Mouse (Mus musculus): ENCODE measurements around the gene Nemp1. TPM values are rescaled to one million over a fixed set of nuclear protein-coding genes. Genes with fewer than 3 reads are reported as not detected.

Nemp1 gene
- total RNA-seq (2021) = 1 to 10 TPM; 4.2 to 4.7 TPM
- long read RNA-seq, experiment 1, partial matches to known transcripts = 0 of 1 reads
- long read RNA-seq, experiment 1, other reads (novel, unspliced or antisense) = 0 of 1 reads
- long read RNA-seq, experiment 2, partial matches to known transcripts = 0 of 1 reads
- long read RNA-seq, experiment 2, other reads (novel, unspliced or antisense) = 0 of 1 reads

DNA sequence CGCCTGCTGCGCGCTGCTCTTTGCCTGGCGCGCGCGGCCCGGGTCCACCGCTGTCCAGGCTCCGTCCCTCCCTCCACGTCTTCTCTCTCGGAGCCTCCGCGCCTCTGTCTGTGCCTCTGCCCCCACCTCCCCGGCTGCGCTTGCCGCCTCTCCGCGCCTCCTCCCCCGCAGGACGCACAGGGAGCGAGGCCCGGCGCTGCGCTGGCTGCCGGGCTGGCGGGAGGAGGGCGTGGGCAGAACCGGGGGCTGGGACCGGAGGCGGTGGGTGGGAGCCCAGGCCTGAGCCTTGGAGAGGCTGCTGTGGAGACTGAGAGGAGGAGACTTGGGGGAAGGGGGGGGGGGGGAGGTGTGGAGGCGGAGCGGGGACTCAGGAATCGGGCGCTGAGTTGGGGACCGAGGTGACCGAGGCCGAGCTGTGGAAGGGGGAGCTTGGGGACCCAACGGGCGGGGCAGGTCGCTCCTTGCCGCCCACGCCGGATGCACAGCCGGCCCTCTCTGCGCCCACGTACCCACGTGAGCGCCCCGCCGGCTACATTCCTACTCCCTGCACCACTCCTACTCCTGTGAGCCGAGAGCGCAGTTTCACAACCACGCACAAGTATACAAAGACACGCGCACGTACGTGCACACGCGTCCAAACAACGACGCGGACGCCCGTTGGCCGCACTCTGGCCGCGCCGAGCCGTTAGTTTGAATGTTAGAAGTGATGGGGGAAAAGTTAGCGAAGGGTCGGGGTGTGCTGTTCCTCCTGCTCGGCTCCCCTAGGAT is at the start of gene Nemp1:
Gene Nemp1, plus strand, starts transcription at position 401 of the 768 bp plus-strand sequence.
- DNase-seq = peak; percentile 85 to 91
- intact Hi-C loops (cut with DNase I) = no loop called here

DNA sequence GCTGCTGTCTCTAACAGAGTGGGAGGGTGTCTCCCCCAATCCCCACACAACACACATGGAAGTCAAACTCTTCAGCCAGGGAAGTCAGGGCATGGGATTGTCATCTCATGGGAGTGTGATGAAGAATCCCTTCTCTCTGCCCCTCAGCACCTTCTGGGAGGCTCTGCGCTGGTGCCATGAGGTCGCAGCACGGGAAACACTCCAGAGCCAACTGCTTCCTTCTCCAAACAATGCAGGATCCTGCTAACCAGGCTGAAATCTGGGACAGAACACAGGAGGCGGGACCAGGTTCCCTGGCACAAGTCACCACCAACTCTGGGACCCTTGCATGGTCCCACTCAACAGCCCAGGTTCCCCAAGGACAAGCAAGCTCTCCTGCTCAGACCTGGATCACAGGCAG is 49.4 kb upstream of the Nemp1 start:
- DNase-seq = no peak

DNA sequence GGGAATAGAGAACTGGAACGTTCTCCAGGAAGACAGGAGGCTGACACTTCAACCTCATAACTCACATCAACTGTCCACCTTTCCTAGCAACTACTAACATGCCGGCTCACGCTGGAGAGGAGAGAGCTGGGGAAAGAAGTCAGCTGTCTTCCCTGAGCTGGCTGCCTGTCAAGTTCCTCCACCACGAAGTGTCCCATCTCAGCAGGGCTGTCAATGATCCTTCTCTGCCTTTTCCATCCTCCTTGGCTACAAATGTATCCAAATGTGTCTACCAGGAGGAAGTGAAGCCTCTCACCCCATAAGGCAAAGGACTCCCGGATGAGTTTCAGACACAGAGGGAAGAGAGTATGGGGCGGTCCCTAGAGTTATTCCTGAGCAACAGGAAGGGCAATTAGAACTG is 48.5 kb upstream of the Nemp1 start:
- intact Hi-C loops (cut with DNase I) = loop anchor here (2.0 kb wide), 2 partner anchors 17 to 41 kb away; no protein-coding TSS in a partner anchor
- no peak for DNase-seq

More for the DNA sequence above, 49.4 kb upstream of the Nemp1 start:
- intact Hi-C loops (cut with DNase I) = no loop called here

DNA sequence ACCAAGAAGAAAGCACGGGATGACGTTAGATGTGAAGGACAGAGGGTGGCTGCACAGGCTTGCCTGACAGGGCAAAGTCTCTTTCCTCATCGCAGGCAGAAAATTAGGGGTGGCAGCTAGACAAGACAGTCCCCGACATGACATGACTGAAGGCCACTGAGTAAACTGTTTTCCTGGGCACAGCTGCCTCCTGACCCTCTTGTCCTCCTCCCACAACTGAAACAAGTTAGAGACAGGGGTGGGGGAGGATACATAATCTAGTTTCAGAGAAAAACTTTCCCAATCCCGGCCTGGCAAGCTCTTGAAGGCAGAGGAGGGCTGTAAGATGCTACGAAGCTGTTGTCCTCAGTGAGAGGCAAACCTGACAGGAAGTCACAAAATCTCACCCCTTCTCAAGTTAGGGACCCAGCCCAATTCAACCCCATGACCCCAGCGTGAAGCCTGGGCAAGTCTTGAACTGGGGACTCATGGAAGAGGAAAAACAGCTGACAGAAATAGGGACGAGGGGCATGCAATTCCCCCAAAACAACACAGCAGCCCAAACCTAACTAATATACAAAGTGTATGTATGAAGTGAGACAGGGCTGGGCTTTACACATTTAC is 47.5 kb upstream of the Nemp1 start:
- DNase-seq = no peak

DNA sequence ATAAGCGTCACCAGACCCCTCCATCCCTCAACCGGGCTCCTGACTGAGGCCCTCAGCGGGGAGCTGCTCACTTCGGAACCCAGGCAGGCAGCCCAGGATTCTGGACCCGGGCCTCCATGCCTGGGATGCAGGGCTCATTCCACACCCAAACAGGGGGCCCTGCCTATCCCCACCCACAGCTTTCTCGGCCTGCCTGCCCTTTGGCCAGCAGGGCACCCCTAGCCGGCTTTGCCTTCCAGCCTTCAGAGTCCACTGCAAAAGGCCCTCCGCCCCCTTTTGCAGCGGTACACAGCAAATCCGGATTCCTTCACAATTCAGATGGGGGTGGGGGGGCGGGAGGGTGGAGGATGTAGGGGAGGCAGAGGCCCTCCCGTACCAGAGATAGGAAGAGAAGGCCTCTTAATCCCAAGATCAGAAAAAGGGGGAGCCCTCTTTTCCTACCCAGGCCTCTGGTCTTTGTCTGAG is 46.7 kb upstream of the Nemp1 start:
- no peak for DNase-seq
- intact Hi-C loops (cut with DNase I) = loop anchor here (2.0 kb wide), 2 partner anchors 19 to 43 kb away; no protein-coding TSS in a partner anchor

More for the DNA sequence above, 47.5 kb upstream of the Nemp1 start:
- intact Hi-C loops (cut with DNase I) = loop anchor here (2.0 kb wide), 2 partner anchors 18 to 42 kb away; no protein-coding TSS in a partner anchor

DNA sequence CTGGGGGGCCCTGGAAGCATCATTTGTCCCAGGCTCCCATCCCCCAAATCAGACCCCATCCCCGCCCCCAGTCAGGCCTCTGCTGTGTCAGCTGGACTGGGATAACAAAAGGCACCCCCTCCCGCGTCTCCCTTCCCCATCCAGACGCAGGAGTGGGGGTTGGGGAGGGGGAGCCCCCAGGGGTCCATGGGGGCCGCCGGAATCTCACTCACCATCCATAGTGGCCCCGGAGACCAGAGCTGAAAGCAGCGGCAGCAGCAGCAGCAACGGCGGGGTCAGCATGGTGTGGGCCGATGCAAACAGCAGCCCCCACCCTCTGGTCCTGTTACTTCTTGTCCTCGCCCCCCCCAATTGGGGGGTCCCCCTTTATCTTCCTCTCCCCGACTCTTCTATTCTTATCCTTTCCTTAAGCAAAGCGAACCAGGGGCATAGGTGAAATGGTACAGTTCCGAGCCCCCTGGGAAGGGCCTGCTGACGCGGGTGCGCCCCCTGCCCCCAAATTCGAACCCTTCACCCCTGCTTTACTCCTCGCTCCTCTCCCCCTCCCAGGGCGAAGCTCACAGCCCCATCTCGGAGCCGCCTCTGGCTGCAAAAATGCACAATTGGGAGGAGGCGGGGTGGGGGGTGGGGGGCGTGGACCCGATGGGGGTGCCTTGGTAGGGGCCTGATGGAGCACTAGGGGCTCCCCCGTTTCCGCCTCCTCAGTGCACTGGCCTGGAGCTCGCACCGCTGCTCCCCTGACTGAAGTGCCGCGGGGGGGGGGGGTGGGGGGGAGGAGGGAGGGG is 46.1 kb upstream of the Nemp1 start, which contains the start of gene Lrp1:
Gene Lrp1, minus strand, starts transcription at position 743 of the 785 bp plus-strand sequence.
- DNase-seq = peak in 1 of 2 experiments; percentile 52
- intact Hi-C loops (cut with DNase I) = no loop called here

DNA sequence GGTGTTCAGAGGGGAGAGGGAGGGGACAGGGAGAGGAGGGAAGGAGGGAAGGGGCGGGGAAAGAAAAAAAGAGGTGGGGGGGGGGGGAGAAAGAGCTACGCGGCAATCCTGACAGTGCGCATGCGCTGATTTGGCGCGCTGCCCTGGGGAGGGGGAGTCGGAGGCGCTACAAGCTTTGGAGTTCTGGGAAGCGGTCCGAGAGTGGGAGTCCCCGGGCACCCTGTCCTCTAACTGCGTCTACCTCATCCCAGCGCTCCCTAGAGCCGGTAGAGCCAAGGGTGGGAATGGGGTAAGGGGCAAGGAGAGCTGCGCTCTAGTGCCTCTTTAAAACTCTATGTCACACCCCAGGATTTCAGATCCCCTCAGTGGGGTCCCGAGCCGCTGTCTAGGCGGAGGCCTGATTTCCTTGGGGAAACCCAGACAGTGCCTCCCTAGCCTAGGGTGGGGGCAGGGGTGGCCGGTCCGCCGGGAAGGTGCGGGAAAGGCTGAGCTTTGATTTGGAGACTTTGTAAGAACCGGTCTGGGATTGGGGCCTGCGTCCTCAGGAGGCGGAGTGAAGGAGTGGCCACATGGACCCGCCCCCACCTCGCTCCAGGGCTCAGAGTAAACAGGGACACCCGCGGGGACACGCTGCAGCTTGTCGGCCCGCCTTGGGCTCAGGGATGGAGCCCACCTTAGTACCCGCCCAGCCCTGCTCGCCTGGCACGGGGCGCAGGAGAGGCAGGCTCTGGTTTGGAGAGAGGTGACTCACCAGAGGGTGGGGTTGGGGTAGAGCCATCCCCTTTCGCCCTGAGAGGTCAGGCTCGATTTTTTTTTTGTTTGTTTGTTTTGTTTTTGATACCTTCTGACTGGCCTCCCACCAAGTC is 45.3 kb upstream of the Nemp1 start:
- intact Hi-C loops (cut with DNase I) = loop anchor here (2.0 kb wide), 1 partner anchor 53 kb away; no protein-coding TSS in a partner anchor
- peak; percentile 88 to 90 for DNase-seq

DNA sequence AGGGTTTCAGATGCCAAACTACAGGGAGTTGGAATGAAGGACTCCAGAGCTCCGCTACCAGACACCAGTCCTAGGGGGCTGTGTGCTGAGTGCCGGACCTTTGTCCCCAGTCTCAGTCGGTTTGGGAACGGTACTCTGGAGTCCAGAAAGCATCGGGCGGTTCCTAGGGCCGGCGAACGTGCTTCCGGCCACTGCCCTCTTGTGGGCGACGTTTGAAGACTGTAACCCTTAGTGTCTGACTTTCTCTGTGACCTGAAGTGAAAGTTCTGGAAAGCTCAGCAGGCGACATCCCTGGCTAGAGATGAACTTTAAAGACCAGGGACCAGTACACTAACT is 44.7 kb upstream of the Nemp1 start:
- intact Hi-C loops (cut with DNase I) = loop anchor here (2.0 kb wide), 1 partner anchor 53 kb away; no protein-coding TSS in a partner anchor
- peak; percentile 79 to 80 for DNase-seq

DNA sequence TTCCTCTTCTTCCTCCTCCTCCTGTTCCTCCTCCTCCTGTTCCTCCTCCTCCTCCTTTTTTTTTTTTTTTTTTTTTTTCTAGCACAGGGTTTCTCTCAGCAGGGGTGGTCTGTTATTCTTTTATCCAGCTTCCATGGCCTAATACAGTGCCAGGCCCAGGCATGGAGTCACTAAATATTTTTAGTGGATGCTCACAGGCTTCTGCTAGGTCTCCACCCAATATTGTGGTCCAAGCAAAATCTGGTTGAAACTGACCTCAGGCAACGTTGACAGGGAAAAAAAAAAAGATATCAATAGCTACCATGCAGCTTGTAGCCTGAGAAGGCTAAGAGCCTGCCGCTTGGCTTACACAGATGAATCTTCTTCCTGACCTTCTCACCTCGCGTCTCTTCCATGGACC is 44.0 kb upstream of the Nemp1 start:
- no peak for DNase-seq
- intact Hi-C loops (cut with DNase I) = loop anchor here (2.0 kb wide), 1 partner anchor 54 kb away; no protein-coding TSS in a partner anchor

DNA sequence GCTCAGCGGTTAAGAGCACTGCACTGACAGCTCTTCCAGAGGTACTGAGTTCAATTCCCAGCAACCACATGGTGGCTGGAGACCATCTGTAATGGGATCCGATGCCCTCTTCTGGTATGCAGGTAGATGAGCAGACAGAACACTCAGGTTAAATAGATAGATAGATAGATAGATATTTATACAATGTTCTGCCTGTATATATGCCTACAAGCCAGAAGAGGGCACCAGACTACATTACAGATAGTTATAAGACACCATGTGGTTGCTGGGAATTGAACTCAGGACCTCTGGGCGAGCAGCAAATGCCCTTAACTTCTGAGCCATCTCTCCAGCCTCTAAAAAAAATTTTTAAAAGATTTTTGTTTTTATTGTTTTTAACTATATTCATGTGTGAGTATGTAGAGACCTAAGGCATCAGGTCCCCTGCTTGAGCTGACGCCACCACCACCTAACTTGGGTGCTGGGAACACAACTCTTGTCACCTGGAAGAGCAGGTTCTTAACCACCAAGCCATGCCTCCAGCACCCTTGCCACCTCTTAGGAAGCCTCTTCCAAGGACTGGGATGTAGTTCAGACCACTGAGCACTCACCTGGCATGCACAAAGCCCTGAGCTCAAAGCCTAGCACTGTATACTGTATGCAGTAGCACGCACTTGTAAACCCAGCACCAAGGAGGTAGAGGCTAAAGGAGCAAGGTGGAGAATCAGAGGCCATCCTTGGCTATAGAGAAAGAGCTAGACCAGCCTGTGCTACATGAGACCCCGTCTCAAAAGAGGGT is 43.1 kb upstream of the Nemp1 start:
- intact Hi-C loops (cut with DNase I) = loop anchor here (2.0 kb wide), 1 partner anchor 55 kb away; no protein-coding TSS in a partner anchor
- DNase-seq = no peak

DNA sequence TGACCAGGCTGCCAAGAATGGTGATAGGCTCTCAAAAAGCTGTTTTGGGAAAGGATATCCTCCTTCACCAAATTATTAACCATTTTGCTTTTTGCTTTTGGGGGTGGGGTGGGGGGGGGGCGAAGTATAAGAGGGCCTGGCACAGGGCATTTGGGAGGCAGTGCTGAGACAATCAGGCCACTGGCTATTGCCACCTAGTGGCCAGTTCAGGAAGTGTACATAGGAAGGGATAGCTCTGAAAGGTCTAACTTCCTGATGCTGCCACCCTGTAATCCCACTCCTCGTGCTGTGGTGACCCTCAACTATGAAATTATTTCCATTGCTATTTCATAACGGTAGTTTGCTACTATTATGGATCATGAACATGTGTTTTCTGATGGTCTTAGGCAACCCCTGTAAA is 40.3 kb upstream of the Nemp1 start:
- intact Hi-C loops (cut with DNase I) = no loop called here

DNA sequence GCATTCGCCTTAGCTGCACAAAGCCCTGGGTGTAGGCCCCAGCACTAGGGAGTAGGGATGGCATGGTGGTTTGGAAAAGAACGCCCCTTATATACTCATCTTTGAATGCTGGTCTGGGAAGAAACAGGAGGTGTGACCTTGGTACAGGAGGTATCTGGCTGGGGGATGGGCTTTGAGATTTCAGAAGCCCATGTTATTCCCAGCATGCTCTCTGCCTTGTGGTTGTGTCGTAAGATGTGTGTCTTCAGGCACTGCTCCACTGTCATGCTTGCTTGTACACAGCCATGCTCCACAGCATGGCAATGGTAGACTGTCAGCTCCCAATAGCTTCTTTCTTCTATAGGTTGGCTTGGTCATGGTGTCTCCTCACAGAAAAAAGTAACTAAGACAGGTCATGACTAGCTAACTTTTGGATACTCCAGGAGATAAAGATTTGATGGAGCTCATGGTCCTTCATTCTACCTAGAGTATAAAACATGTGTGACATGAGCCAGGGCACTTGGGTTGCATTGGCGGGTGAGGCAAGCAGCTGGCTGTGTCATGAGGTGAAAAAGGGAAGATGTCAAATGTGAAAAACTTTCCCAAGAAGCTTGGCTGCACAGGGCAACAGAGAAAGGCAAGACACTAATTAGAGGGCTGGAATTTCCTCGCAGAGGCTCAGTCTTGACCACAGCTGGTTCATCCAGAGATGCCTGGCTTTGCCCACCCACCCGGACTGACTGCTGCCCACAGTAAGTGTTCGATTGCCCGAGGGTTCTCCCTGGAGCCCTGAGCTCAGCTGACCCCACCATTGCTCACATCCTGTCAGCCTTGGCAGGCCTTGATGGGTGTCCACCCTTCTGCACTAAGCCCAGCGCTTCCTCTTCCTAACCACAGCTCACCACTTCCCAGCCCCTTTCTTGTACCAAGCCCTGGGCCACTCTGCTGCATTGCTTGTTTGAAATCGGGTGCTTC is 35.2 kb upstream of the Nemp1 start:
- DNase-seq = peak; percentile 29 to 40
- intact Hi-C loops (cut with DNase I) = no loop called here

More for the DNA sequence above, 40.3 kb upstream of the Nemp1 start:
- no peak for DNase-seq

DNA sequence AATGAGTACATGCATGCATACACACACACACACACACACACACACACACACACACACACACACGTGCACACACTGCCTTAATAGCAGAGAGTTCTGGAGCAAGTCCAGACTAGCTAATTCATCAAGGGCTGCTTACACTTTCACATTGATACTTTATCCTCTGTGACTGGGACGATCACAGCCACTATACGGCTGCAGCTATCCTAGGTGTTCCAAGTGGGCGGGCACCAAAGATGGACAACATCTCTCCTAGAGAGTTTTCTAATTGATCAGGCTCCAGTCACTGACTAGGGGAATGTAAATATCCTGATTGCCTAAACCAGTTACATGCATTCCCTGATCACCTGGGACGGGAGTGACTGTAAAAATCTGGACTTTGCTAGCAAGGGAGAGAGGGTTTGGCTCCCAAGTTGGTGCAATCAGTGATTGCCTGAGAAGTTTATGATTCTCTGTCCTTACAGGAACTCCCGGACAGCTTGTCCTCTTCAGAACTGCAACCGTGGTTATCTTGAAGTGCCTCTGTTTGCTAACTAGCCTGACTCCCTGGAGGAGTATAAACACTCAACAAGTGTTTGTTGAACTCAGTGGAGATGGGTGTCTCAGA is 33.9 kb upstream of the Nemp1 start:
- intact Hi-C loops (cut with DNase I) = no loop called here
- no peak for DNase-seq

DNA sequence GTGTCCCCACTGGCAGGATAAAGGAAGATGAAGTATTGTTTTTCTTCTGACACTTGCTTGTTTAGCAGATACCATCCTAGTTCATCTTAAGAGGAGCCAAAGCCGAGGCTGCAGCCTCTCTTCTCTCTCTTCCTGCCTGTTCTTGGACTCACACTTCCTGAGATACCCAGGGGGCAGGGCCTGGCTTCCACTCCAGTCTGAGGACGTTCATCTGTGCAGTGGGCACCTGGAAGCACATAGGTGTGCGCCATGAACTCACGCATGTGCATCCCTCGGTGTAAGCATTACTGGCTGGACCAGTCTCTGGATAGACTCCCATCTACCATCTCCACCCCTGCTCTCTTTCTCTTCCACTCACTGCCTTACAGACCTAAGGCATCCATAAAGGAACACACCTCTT is 26.3 kb upstream of the Nemp1 start:
- no peak for DNase-seq
- intact Hi-C loops (cut with DNase I) = loop anchor here (5.0 kb wide), 1 partner anchor 297 kb away; no protein-coding TSS in a partner anchor

DNA sequence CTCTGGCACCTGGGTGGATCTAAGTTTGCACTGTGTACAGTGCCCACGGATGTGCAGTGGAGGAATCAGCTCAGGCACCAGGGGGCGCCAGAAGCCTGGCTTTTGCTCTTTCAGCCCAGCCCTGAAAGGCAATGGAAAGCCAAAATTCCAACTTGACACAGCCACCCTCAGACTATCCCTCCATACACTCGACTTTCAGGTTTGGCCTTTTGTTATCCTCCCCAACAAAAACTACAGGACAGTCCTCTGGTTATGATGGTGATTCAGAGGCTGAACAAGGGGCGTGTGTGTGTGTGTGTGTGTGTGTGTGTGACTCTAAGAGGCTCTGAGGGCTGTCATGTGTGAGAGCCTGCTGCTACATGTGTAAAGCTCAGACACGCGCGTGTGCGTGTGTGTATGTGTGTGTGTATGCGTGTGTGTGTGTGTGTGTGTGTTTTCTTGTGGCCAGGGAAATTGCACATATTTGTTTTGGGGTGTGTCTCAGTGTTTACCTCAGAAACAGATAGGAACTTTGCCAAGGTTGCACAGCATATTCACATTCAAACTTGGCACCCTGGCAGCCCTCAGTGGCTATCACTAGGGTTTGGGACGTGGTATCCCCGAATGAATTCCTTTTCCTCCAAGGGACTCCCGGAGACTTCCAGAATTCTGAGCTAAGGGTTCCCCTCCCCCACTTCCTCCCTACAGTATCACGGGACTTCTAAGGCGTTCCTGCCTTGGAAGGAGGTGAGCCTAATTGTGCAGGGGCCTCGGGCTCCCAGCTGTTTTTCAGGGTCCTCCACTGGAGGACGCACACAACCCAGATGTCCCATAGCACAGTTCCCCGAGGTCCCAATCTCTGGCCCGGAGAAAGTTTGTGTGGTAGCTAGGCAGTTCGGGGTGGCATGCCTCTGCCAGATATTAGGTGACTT is 24.6 kb upstream of the Nemp1 start:
- peak; percentile 93 to 96 for DNase-seq
- intact Hi-C loops (cut with DNase I) = loop anchor here (1.0 to 5.0 kb wide), 4 partner anchors 29 to 295 kb away; no protein-coding TSS in a partner anchor

Measured in heart, postnatal 14 days (tissue).